Mouse (Mus musculus) midbrain, embryonic 16.5 days (tissue): ENCODE measurements around the gene Sall4. TPM values are rescaled to one million over a fixed set of nuclear protein-coding genes. Genes with fewer than 3 reads are reported as not detected.
"Not testable (repeated sequence)": the region's sequence is repeated elsewhere in the genome, so short reads cannot be mapped to it uniquely, and the experiment has no call there.

ENCODE experiments used
- ATAC-seq: fragments of 200-750 bp; cut with Nextera tagmentation; 2 replicates; pipeline ENCODE4 v1.8.0; 2017; ENCODE audit warnings: moderate TSS enrichment
- H3K27ac ChIP-seq: fragments of 300-500 bp; sonication (generic); 2 replicates; pipeline ENCODE4 v1.5.1; 2014; ENCODE audit warnings: mild to moderate bottlenecking, low read length, mixed read lengths
- H3K27me3 ChIP-seq: fragments of 300-500 bp; sonication (generic); 2 replicates; pipeline ENCODE4 v1.6.1; 2014; ENCODE audit warnings: low read depth, low read length, mixed read lengths; ENCODE audit not compliant: control insufficient read depth, insufficient read depth
- H3K36me3 ChIP-seq: fragments of 300-500 bp; sonication (generic); 2 replicates; pipeline ENCODE4 v1.6.1; 2014; ENCODE audit warnings: mild to moderate bottlenecking, low read length, moderate library complexity, mixed read lengths; ENCODE audit not compliant: control insufficient read depth, insufficient read depth
- H3K4me1 ChIP-seq: fragments of 300-500 bp; sonication (generic); 2 replicates; pipeline ENCODE4 v1.6.1; 2014; ENCODE audit warnings: mild to moderate bottlenecking, low read length, mixed read lengths; ENCODE audit not compliant: control insufficient read depth, insufficient read depth
- H3K4me2 ChIP-seq: fragments of 300-500 bp; sonication (generic); 2 replicates; pipeline ENCODE4 v1.6.1; 2014; ENCODE audit warnings: mild to moderate bottlenecking, low read length, mixed read lengths
- H3K4me3 ChIP-seq: fragments of 300-500 bp; sonication (generic); 2 replicates; pipeline ENCODE4 v1.5.1; 2014; ENCODE audit warnings: low read depth, mild to moderate bottlenecking, low read length, moderate library complexity, mixed read lengths
- H3K9ac ChIP-seq: fragments of 300-500 bp; sonication (generic); 2 replicates; pipeline ENCODE4 v1.6.1; 2014; ENCODE audit warnings: low read depth, low read length, mixed read lengths
- H3K9me3 ChIP-seq: fragments of 300-500 bp; sonication (generic); replicated peaks from 2 replicates; pipeline ENCODE4 v1.6.1; 2014; ENCODE audit warnings: mild to moderate bottlenecking, low read length, mixed read lengths; ENCODE audit not compliant: control insufficient read depth, poor library complexity, severe bottlenecking
- WGBS: fragments of 180-500 bp; shearing (Covaris S2); extraction: QIAGEN DNeasy Blood & Tissue Kit; methylation state at CpG from one replicate; pipeline ENCODE4 v1.1.7; 2014; 5-methylcytosine and 5-hydroxymethylcytosine counted together
- polyA plus RNA-seq: library from polyadenylated mRNA; unstranded; fragments of >200 nt; fragmentation: Nextera tagmentation; extraction: Ambion mirVana; gene quantifications from 2 replicates; pipeline ENCODE4 v1.2.1, GENCODE M21; 2015

The Sall4 gene
- polyA plus RNA-seq, 1 experiment from 2014 or later, result 0.84 TPM

GRCm38 (mm10) chr2:168764460-168764867, 3.3 kb downstream of the Sall4 start:
- Histone ChIP-seq H3K4me1 (peaks cover 37% of the 10 kb centered on the region), H3K27ac (no peak overlapping the region), H3K27me3 (peaks cover 13% of the 10 kb centered on the region), H3K36me3 (no peaks in the 10 kb centered on the region), H3K9me3 (no peaks in the 10 kb centered on the region), H3K4me2 (peak overlapping the region; percentile 22), H3K9ac (no peak overlapping the region), H3K4me3 (peak overlapping the region; percentile 4; the same call in 1 of the 2 replicates)
- 8% methylated on average over 9 of the region's 9 CpGs for WGBS
- ATAC-seq, result no peak

GRCm38 (mm10) chr2:168763785-168764184, 4.0 kb downstream of the Sall4 start:
- Histone ChIP-seq H3K27me3 (peaks cover 13% of the 10 kb centered on the region), H3K9me3 (no peaks in the 10 kb centered on the region), H3K27ac (no peak overlapping the region), H3K4me3 (no peak overlapping the region), H3K9ac (no peak overlapping the region), H3K4me1 (peaks cover 37% of the 10 kb centered on the region), H3K36me3 (no peaks in the 10 kb centered on the region), H3K4me2 (peak overlapping the region; percentile 22; the same call in 1 of the 2 replicates)
- 2% methylated on average over 7 of the region's 7 CpGs for WGBS
- ATAC-seq, result no peak

- Histone ChIP-seq H3K4me2 (peak overlapping the region; percentile 42), H3K4me1 (peaks cover 37% of the 10 kb centered on the region), H3K4me3 (peak overlapping the region; percentile 15; the same call in 1 of the 2 replicates), H3K36me3 (no peaks in the 10 kb centered on the region), H3K9ac (peak overlapping the region; percentile 35; the same call in 1 of the 2 replicates), H3K27ac (no peak overlapping the region), H3K9me3 (no peaks in the 10 kb centered on the region), H3K27me3 (0 out of 2 replicates have a peak, but pooled peaks cover 2% of the 10 kb centered on the region)
- 3% methylated on average over 12 of the region's 12 CpGs for WGBS
- ATAC-seq, result no peak
These were observed 5.3 kb downstream of the Sall4 start for GRCm38 (mm10) chr2:168762411-168762815.

GRCm38 (mm10) chr2:168761954-168762353, 5.8 kb downstream of the Sall4 start:
- no peak for ATAC-seq
- Histone ChIP-seq H3K4me2 (peak overlapping the region; percentile 42), H3K27ac (no peak overlapping the region), H3K36me3 (no peaks in the 10 kb centered on the region), H3K27me3 (0 out of 2 replicates have a peak, but pooled peaks cover 2% of the 10 kb centered on the region), H3K4me3 (no peak overlapping the region), H3K4me1 (peaks cover 36% of the 10 kb centered on the region), H3K9me3 (no peaks in the 10 kb centered on the region), H3K9ac (peak overlapping the region; percentile 35; the same call in 1 of the 2 replicates)
- WGBS, result 8% methylated on average over 4 of the region's 4 CpGs

GRCm38 (mm10) chr2:168761141-168761540, 6.6 kb downstream of the Sall4 start:
- WGBS, result 84% methylated on average over 9 of the region's 9 CpGs
- ATAC-seq, result no peak

GRCm38 (mm10) chr2:168744406-168744805, 23.3 kb downstream of the Sall4 start:
- ATAC-seq, H3K4me2 ChIP-seq: not testable (repeated sequence)
- WGBS, result 90% methylated on average over 10 of the region's 10 CpGs

More at GRCm38 (mm10) chr2:168761141-168761540, 6.6 kb downstream of the Sall4 start:
- Histone ChIP-seq H3K36me3 (no peaks in the 10 kb centered on the region), H3K4me3 (no peak overlapping the region), H3K9me3 (no peaks in the 10 kb centered on the region), H3K4me1 (peaks cover 28% of the 10 kb centered on the region), H3K27ac (no peak overlapping the region), H3K27me3 (0 out of 2 replicates have a peak, but pooled peaks cover 2% of the 10 kb centered on the region), H3K4me2 (no peak overlapping the region), H3K9ac (no peak overlapping the region)

GRCm38 (mm10) chr2:168742649-168743048, 25.1 kb downstream of the Sall4 start:
- peak overlapping the region; percentile 99 for H3K27ac ChIP-seq
- peaks cover 5% of the 10 kb centered on the region; the same call in 1 of the 2 replicates for H3K4me1 ChIP-seq
- H3K27me3 ChIP-seq, result no peaks in the 10 kb centered on the region
- no peak for ATAC-seq
- no peaks in the 10 kb centered on the region for H3K36me3 ChIP-seq
- peak overlapping the region; percentile 63 for H3K4me2 ChIP-seq
- H3K9ac ChIP-seq, result no peak overlapping the region
- H3K9me3 ChIP-seq, result no peaks in the 10 kb centered on the region
- peak overlapping the region; percentile 95 for H3K4me3 ChIP-seq
- WGBS, result 19% methylated on average over 7 of the region's 7 CpGs

More at GRCm38 (mm10) chr2:168744406-168744805, 23.3 kb downstream of the Sall4 start:
- H3K4me3 ChIP-seq, H3K9me3 ChIP-seq, H3K36me3 ChIP-seq, H3K9ac ChIP-seq, H3K27ac ChIP-seq, H3K4me1 ChIP-seq, H3K27me3 ChIP-seq: not testable (repeated sequence)

GRCm38 (mm10) chr2:168742059-168742627, 25.6 kb downstream of the Sall4 start, which contains the start of gene Atp9a:
Gene Atp9a (minus strand): TSS chr2:168742409.
- Histone ChIP-seq H3K4me1 (peaks cover 5% of the 10 kb centered on the region; the same call in 1 of the 2 replicates), H3K4me3 (peak within 1 kb of the TSS; percentile 95), H3K4me2 (peak within 1 kb of the TSS; percentile 63), H3K9ac (peak within 1 kb of the TSS; percentile 93), H3K36me3 (no peaks in the 10 kb centered on the region), H3K27me3 (no peaks in the 10 kb centered on the region), H3K27ac (peak within 1 kb of the TSS; percentile 99), H3K9me3 (no peaks in the 10 kb centered on the region)
- 7% methylated on average over 23 of the region's 33 CpGs for WGBS
- peak; percentile 82 for ATAC-seq
